Mouse (Mus musculus) stomach, postnatal 0 days (tissue): ENCODE data around the gene Agbl3.

Experiments used
- CTCF ChIP-seq: IDR thresholded peaks from 2 replicates; pipeline ENCODE4 v1.5.1; 2016; ENCODE audit warnings: antibody characterized with exemption, low read depth, mild to moderate bottlenecking, moderate library complexity
- EP300 ChIP-seq: optimal IDR thresholded peaks from 2 replicates; pipeline ENCODE3; 2016; ENCODE audit warnings: antibody characterized with exemption

GRCm38 (mm10) chr6:34736934-34737333 lies 43.3 kb upstream of the Agbl3 start:
- no peak for TF ChIP-seq CTCF
- TF ChIP-seq EP300, result no peak
